Mouse (Mus musculus): ENCODE data around the gene Ddx43. TPM values are rescaled to one million over a fixed set of nuclear protein-coding genes. Genes with fewer than 3 reads are reported as not detected.

Ddx43 gene
- polyA plus RNA-seq, 1 experiment from 2014 or later = 0.31 TPM

GRCm38 (mm10) chr9:78428185-78428584 lies 32.6 kb downstream of the Ddx43 start:
- no peak overlapping the region for H3K4me3 ChIP-seq (replicated peaks)
- H3K27ac ChIP-seq = no peak overlapping the region
- 82% methylated on average over 6 of the region's 6 CpGs for WGBS
- H3K9me3 ChIP-seq = no peaks in the 10 kb centered on the region
- no peak overlapping the region; the same call in 1 of the 2 replicates for H3K4me2 ChIP-seq (replicated peaks)
- no peak for ATAC-seq
- no peaks in the 10 kb centered on the region for H3K4me1 ChIP-seq (replicated peaks)
- H3K36me3 ChIP-seq = no peaks in the 10 kb centered on the region
- H3K27me3 ChIP-seq = 0 out of 2 replicates have a peak, but pooled peaks cover 6% of the 10 kb centered on the region
- no peak overlapping the region for H3K9ac ChIP-seq (replicated peaks)

GRCm38 (mm10) chr9:78428870-78429432 lies 33.4 kb downstream of the Ddx43 start:
- Histone ChIP-seq H3K9me3 (no peaks in the 10 kb centered on the region), H3K27me3 (0 out of 2 replicates have a peak, but pooled peaks cover 6% of the 10 kb centered on the region), H3K4me1 (replicated peaks) (no peaks in the 10 kb centered on the region), H3K4me3 (replicated peaks) (no peak overlapping the region), H3K36me3 (no peaks in the 10 kb centered on the region), H3K9ac (replicated peaks) (no peak overlapping the region), H3K4me2 (replicated peaks) (no peak overlapping the region), H3K27ac (no peak overlapping the region)
- WGBS = 87% methylated on average over 4 of the region's 4 CpGs
- ATAC-seq = no peak

- H3K9me3 ChIP-seq = no peaks in the 10 kb centered on the region
- H3K36me3 ChIP-seq = no peaks in the 10 kb centered on the region
- no peak overlapping the region for H3K4me3 ChIP-seq (replicated peaks)
- H3K27me3 ChIP-seq = 0 out of 2 replicates have a peak, but pooled peaks cover 6% of the 10 kb centered on the region
- ATAC-seq = no peak
- 52% methylated on average over 2 of the region's 2 CpGs for WGBS
- H3K4me2 ChIP-seq (replicated peaks) = no peak overlapping the region
- H3K9ac ChIP-seq (replicated peaks) = no peak overlapping the region
- H3K27ac ChIP-seq = no peak overlapping the region
- no peaks in the 10 kb centered on the region for H3K4me1 ChIP-seq (replicated peaks)
Observed at GRCm38 (mm10) chr9:78429551-78429950, 34.0 kb downstream of the Ddx43 start.

- no peak overlapping the region for H3K27ac ChIP-seq
- H3K4me2 ChIP-seq (replicated peaks) = no peak overlapping the region
- H3K27me3 ChIP-seq = 0 out of 2 replicates have a peak, but pooled peaks cover 6% of the 10 kb centered on the region
- no peaks in the 10 kb centered on the region for H3K9me3 ChIP-seq
- H3K4me1 ChIP-seq (replicated peaks) = no peaks in the 10 kb centered on the region
- ATAC-seq = no peak
- 80% methylated on average over 6 of the region's 6 CpGs for WGBS
- H3K9ac ChIP-seq (replicated peaks) = no peak overlapping the region
- H3K4me3 ChIP-seq (replicated peaks) = no peak overlapping the region
- H3K36me3 ChIP-seq = no peaks in the 10 kb centered on the region
Observed at GRCm38 (mm10) chr9:78430486-78430885, 34.9 kb downstream of the Ddx43 start.

GRCm38 (mm10) chr9:78432471-78432870 lies 36.9 kb downstream of the Ddx43 start:
- H3K4me2 ChIP-seq (replicated peaks) = no peak overlapping the region
- 0 out of 2 replicates have a peak, but pooled peaks cover 6% of the 10 kb centered on the region for H3K27me3 ChIP-seq
- no peak overlapping the region for H3K27ac ChIP-seq
- ATAC-seq = no peak
- no peak overlapping the region for H3K4me3 ChIP-seq (replicated peaks)
- WGBS = 89% methylated on average over 5 of the region's 5 CpGs
- H3K36me3 ChIP-seq = no peaks in the 10 kb centered on the region
- H3K9ac ChIP-seq (replicated peaks) = no peak overlapping the region
- no peaks in the 10 kb centered on the region for H3K4me1 ChIP-seq (replicated peaks)
- no peaks in the 10 kb centered on the region for H3K9me3 ChIP-seq

DNA sequence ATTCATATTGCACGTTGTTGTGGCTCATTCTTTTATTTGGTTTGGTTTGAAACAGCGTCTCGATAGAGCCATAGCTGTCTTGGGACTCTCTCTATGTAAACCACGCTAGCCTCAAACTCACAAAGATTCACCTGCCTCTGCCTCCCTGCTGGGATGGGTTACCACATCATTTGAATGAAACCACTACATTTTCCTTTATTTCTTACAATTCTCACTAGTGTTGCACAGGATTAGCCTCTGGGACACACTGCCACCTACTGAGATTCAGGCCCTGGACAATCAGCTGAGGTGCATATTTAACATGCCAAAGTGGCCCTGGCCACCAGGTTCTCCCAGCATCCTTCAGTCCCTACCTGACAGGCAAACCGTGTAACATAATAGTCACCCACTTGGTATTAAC lies 43.8 kb downstream of the Ddx43 start:
- Histone ChIP-seq H3K9me3 (no peaks in the 10 kb centered on the region), H3K27ac (no peak overlapping the region), H3K4me2 (replicated peaks) (no peak overlapping the region), H3K4me3 (replicated peaks) (no peak overlapping the region), H3K36me3 (no peaks in the 10 kb centered on the region), H3K4me1 (replicated peaks) (peaks cover 11% of the 10 kb centered on the region), H3K27me3 (peaks cover 51% of the 10 kb centered on the region), H3K9ac (replicated peaks) (no peak overlapping the region)
- no peak for ATAC-seq
- WGBS = 63% methylated on average over 5 of the region's 5 CpGs

DNA sequence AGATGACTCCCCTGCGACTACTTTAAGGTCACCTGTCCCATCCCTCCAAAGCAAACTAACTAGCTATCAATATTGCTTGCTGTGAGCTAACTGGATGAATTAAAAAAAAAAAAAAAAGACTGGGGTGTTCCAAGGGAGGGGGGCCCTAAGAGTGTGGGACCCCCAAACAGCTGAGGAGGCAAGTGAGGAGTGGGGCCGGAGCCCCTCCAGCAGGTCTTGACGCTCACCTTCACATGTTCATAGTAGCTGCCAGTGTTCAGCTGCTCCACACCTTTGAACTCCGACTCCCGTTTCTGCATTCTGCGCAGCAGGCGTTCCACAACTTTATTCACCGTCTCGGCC lies 46.6 kb downstream of the Ddx43 start:
- Histone ChIP-seq H3K9me3 (no peaks in the 10 kb centered on the region), H3K9ac (replicated peaks) (peak overlapping the region; percentile 51; the same call in 1 of the 2 replicates), H3K4me3 (replicated peaks) (peak overlapping the region; percentile 41), H3K27me3 (peaks cover 73% of the 10 kb centered on the region), H3K27ac (no peak overlapping the region), H3K4me1 (replicated peaks) (peaks cover 11% of the 10 kb centered on the region), H3K4me2 (replicated peaks) (peak overlapping the region; percentile 64), H3K36me3 (no peaks in the 10 kb centered on the region)
- ATAC-seq = peak; percentile 20; the same call in 1 of the 2 replicates
- WGBS = 1% methylated on average over 9 of the region's 9 CpGs

GRCm38 (mm10) chr9:78442579-78443392 lies 47.2 kb downstream of the Ddx43 start, which contains the start of gene Cgas:
TSS of gene Cgas (minus strand) at chr9:78443237.
- Histone ChIP-seq H3K9me3 (no peaks in the 10 kb centered on the region), H3K27me3 (peaks cover 73% of the 10 kb centered on the region), H3K36me3 (no peaks in the 10 kb centered on the region), H3K4me2 (replicated peaks) (peak within 1 kb of the TSS; percentile 64), H3K9ac (replicated peaks) (peak within 1 kb of the TSS; percentile 51), H3K27ac (no peak within 1 kb of the TSS), H3K4me3 (replicated peaks) (peak within 1 kb of the TSS; percentile 41), H3K4me1 (replicated peaks) (peaks cover 14% of the 10 kb centered on the region)
- peak; percentile 55 for ATAC-seq
- WGBS = under 1% methylated on average over 81 of the region's 81 CpGs

GRCm38 (mm10) chr9:78447606-78447972 lies 52.0 kb downstream of the Ddx43 start:
- H3K4me3 ChIP-seq (replicated peaks) = peak overlapping the region; percentile 98
- H3K27me3 ChIP-seq = peaks cover 40% of the 10 kb centered on the region
- H3K4me1 ChIP-seq (replicated peaks) = peaks cover 20% of the 10 kb centered on the region
- peak overlapping the region; percentile 71 for H3K4me2 ChIP-seq (replicated peaks)
- no peaks in the 10 kb centered on the region for H3K9me3 ChIP-seq
- 27% methylated on average over 9 of the region's 9 CpGs for WGBS
- no peak overlapping the region for H3K27ac ChIP-seq
- peaks cover 16% of the 10 kb centered on the region for H3K36me3 ChIP-seq
- H3K9ac ChIP-seq (replicated peaks) = peak overlapping the region; percentile 90
- ATAC-seq = peak; percentile 41

DNA sequence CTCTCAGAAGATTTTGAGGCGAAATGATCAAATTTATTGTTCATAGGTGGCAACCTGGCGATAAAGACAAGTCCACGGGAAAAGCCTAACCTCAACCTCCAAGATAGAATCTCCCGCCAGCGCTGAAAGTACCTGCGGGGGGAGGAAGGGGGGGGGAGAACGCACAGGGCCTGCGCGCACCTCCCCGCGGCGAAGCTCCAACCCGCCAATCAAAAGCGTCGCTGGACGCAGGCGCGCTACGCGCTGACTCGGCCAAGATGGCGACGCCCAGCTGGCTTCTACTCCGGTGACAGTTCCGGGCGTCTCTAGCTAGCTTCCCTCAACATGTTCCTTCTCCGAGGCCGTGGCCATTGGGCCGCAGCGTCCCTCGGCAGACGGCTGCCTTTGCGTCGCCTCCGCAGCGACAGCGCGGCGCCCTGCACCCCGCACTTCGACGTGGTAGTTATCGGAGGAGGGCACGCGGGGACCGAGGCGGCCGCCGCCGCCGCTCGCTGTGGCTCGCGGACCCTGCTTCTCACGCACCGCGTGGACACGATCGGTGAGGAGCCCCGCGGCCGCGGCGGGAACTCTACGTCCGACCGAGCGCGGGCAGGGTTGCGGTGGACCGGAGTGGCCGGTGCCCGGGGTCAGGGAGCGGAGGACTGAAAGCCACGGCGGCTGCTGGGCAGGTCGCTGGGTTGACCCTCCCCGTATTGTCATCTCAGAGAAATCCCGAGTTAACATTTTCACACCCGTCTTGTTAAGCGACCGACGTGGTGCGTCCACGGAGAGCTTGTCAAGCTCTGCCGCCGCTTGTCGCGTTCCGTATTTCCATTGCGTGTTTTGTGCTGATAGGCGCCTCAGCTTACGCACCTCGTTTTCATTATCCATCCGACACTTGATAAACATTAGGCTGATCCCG lies 52.6 kb downstream of the Ddx43 start, which contains the start of the genes Mto1 and Gm17324:
Gene Mto1 (plus strand): TSS at position 236 of the 901 bp plus-strand sequence.
Gene Gm17324 (minus strand): TSS at position 814 of the 901 bp plus-strand sequence.
- H3K9me3 ChIP-seq = no peaks in the 10 kb centered on the region

GRCm38 (mm10) chr9:78450404-78450803 lies 54.8 kb downstream of the Ddx43 start:
- Histone ChIP-seq H3K4me2 (replicated peaks) (no peak overlapping the region), H3K36me3 (peaks cover 36% of the 10 kb centered on the region), H3K9ac (replicated peaks) (no peak overlapping the region), H3K4me3 (replicated peaks) (no peak overlapping the region), H3K27me3 (peaks cover 14% of the 10 kb centered on the region), H3K4me1 (replicated peaks) (peaks cover 15% of the 10 kb centered on the region), H3K27ac (no peak overlapping the region), H3K9me3 (no peaks in the 10 kb centered on the region)
- no peak for ATAC-seq
- WGBS = 84% methylated on average over 5 of the region's 5 CpGs

More for the DNA sequence above, 52.6 kb downstream of the Ddx43 start, which contains the start of the genes Mto1 and Gm17324:
- Histone ChIP-seq H3K27ac (peak within 1 kb of the TSS; percentile 94), H3K9ac (replicated peaks) (peak within 1 kb of the TSS; percentile 90), H3K27me3 (peaks cover 34% of the 10 kb centered on the region), H3K4me3 (replicated peaks) (peak within 1 kb of the TSS; percentile 98), H3K4me1 (replicated peaks) (peaks cover 15% of the 10 kb centered on the region), H3K36me3 (peaks cover 22% of the 10 kb centered on the region), H3K4me2 (replicated peaks) (peak within 1 kb of the TSS; percentile 71)
- WGBS = under 1% methylated on average over 95 of the region's 96 CpGs
- peak; percentile 94 for ATAC-seq

Data from midbrain, embryonic 13.5 days (tissue).